Mouse (Mus musculus) heart, embryonic 15.5 days (tissue): Measurements from ENCODE around the gene Apol6. TPM values are rescaled to one million over a fixed set of nuclear protein-coding genes. Genes with fewer than 3 reads are reported as not detected.

ENCODE experiments used
- ATAC-seq: fragments of 200-750 bp; cut with Nextera tagmentation; replicated peaks from 2 replicates; pipeline ENCODE4 v1.8.0; 2017; ENCODE audit warnings: low read depth, moderate TSS enrichment; ENCODE audit not compliant: insufficient number of reproducible peaks, insufficient read depth, low FRiP score
- H3K27ac ChIP-seq: fragments of 300-500 bp; sonication (generic); 2 replicates; pipeline ENCODE4 v1.5.1; 2015; ENCODE audit warnings: mild to moderate bottlenecking, inconsistent platforms
- H3K27me3 ChIP-seq: fragments of 300-500 bp; sonication (generic); 2 replicates; pipeline ENCODE4 v1.6.1; 2015; ENCODE audit warnings: inconsistent platforms
- H3K36me3 ChIP-seq: fragments of 300-500 bp; sonication (generic); 2 replicates; pipeline ENCODE4 v1.6.1; 2015; ENCODE audit warnings: mild to moderate bottlenecking, inconsistent platforms
- H3K4me1 ChIP-seq: fragments of 300-500 bp; sonication (generic); replicated peaks from 2 replicates; pipeline ENCODE4 v1.6.1; 2015; ENCODE audit warnings: inconsistent platforms
- H3K4me2 ChIP-seq: fragments of 300-500 bp; sonication (generic); 2 replicates; pipeline ENCODE4 v1.6.1; 2015; ENCODE audit warnings: inconsistent platforms, mild to moderate bottlenecking, moderate library complexity
- H3K4me3 ChIP-seq: fragments of 300-500 bp; sonication (generic); 2 replicates; pipeline ENCODE4 v1.5.1; 2015; ENCODE audit warnings: mild to moderate bottlenecking, inconsistent platforms
- H3K9ac ChIP-seq: fragments of 300-500 bp; sonication (generic); 2 replicates; pipeline ENCODE4 v1.6.1; 2015; ENCODE audit warnings: mild to moderate bottlenecking, inconsistent platforms
- H3K9me3 ChIP-seq: fragments of 300-500 bp; sonication (generic); replicated peaks from 2 replicates; pipeline ENCODE4 v1.6.1; 2016; ENCODE audit warnings: inconsistent platforms
- WGBS: fragments of 180-500 bp; shearing (Covaris S2); methylation state at CpG from one replicate; pipeline ENCODE4 v1.1.7; 2015; ENCODE audit warnings: mixed read lengths; 5-methylcytosine and 5-hydroxymethylcytosine counted together
- polyA plus RNA-seq: library from polyadenylated mRNA; unstranded; fragments of >200 nt; fragmentation: Nextera tagmentation; extraction: Ambion mirVana; gene quantifications from 2 replicates; pipeline ENCODE4 v1.2.1, GENCODE M21; 2015

Gene Apol6
- 0.19 and 0.26 TPM in 2 replicates for polyA plus RNA-seq

DNA sequence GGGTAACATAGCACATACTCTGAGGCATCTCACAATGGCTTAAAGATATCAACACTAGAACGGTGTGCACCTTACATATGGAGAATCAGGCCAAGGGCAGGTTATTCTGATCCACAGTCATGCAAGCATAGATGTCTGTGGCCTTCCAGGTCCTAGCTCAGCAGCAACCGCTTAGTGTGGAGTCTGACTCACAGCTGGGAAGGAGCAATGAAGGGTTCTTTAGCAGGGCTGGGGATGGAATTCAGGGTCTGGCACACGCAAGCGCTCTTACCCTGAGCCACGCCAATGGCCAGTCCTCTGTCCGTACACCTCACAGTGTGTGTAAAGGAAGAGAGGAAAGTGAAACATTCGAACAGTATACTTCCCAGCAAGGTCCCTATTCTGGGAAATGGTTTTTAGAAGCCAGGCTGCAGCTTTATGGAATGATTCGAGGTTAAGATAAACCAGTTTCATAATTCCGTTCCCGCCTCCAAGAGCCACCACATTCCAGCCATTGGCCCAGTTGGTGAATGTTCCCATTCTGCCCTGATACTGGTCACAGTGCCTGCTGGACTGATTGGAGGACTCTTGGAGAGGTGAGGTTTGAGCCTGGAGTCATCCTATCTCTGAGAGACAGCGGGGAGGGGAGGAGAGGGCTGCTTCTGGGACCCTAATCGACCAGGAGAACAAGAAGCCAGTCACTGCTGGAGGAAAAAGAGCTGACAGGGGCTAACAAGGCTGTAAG lies at the start of gene Apol6:
Gene Apol6, plus strand, starts transcription at position 133 of the 724 bp plus-strand sequence.
- H3K27ac ChIP-seq, result no peak within 1 kb of the TSS
- peaks cover 32% of the 10 kb centered on the region for H3K4me1 ChIP-seq
- no peak within 1 kb of the TSS for H3K9ac ChIP-seq
- H3K4me2 ChIP-seq, result no peak within 1 kb of the TSS
- no peak within 1 kb of the TSS for H3K4me3 ChIP-seq
- WGBS, result 71% methylated on average over 12 of the region's 12 CpGs
- no peak for ATAC-seq
- H3K36me3 ChIP-seq, result no peaks in the 10 kb centered on the region
- H3K9me3 ChIP-seq, result no peaks in the 10 kb centered on the region
- H3K27me3 ChIP-seq, result no peaks in the 10 kb centered on the region

DNA sequence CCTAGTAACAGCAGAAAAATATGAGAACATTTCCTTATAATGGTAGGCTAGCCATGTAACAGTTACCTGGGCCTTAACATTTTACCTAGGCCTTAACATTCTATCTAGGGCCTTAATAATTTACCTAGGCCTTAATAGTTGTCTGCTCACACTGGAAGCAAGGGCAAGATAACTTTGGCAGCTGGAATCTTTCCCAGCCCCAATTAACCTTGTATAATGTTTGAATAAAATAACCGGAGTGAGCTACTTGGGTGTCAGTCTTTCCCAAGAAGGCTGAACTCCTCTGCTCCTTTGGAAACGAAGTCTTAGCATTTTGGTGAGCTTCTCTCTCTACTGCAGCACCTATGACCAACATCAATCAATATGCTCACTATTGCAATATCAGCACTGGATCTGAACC lies 46.5 kb upstream of the Apol6 start:
- no peak overlapping the region; the same call in 1 of the 2 replicates for H3K9ac ChIP-seq
- H3K4me3 ChIP-seq, result no peak overlapping the region
- WGBS, result 68% methylated on average over 2 of the region's 2 CpGs
- H3K36me3 ChIP-seq, result no peaks in the 10 kb centered on the region
- no peak for ATAC-seq
- peak overlapping the region; percentile 87 for H3K27ac ChIP-seq
- no peaks in the 10 kb centered on the region for H3K27me3 ChIP-seq
- no peaks in the 10 kb centered on the region for H3K9me3 ChIP-seq
- H3K4me2 ChIP-seq, result no peak overlapping the region
- peaks cover 24% of the 10 kb centered on the region for H3K4me1 ChIP-seq

DNA sequence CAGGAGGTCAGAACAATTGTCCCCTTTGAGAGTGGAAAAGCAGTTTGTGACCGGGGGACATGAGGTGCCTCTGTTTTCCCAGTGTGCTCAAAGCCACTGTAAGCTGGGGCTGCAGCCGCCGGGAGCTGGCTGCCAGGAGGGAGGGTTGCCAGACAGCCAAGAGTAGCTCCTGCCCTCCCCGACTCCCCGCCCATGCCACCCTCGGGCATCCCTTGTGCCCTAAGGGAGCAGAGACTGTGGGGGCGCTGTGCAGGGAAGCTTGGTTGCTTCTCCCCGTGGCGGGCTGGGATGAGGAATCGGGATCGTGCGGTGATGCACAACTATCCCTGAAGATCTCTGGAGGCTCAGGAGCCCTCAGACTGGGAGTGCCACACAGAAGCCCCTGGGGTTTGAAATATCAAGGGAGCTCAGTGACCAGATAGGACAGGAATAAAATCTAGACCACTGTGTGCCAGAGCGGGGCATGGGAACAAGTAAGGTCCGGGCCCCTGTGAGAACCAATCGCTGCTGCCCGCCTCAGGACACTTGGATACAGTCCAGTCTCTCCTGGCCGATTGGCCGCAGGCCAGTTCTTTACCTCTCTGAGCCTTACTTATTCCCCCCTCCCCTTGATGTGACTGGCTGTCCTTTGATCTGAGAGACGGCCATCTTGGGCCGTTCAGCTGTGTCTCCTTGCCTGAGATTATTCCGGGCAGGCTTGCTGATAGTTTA lies 45.5 kb upstream of the Apol6 start:
- WGBS, result 37% methylated on average over 21 of the region's 21 CpGs
- Histone ChIP-seq H3K4me1 (peaks cover 24% of the 10 kb centered on the region), H3K4me3 (peak overlapping the region; percentile 14; the same call in 1 of the 2 replicates), H3K9ac (0 out of 2 replicates have a peak overlapping the region, but pooled peaks have one; percentile 21), H3K27me3 (no peaks in the 10 kb centered on the region), H3K36me3 (no peaks in the 10 kb centered on the region), H3K4me2 (peak overlapping the region; percentile 55), H3K9me3 (no peaks in the 10 kb centered on the region), H3K27ac (peak overlapping the region; percentile 87)
- ATAC-seq, result peak; percentile 82

DNA sequence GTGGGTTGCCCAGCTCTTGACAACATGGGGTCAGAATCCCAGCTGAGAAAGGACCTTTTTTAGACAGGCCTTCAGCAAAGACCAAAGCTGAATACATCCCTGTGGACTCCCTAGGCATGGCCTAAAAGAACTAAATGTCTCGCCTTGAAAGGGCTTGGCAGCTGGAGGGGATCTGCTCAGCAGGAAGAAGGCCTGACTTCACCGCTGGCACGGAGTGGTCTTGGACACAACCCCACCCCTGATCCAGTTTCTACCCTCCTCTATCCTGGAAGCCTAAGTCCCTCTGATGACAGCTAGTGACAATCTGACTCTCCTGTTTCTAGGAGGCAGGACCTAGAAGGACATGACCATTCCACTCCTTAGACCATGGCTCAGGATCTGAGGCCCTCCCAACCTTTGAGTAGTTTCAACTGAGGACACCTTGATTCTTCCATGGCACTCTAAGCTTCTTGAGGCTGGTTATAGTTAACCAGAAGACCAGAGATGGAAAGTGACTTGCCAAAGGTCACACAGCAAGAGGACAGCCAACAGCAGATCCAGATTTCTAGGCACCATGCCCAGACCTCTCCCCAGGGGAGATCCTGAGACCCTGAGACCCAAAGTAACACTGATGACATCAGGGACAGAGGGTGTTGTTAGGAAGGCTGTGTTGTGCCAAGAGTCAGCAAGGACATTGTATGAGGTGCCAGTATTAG lies 41.2 kb upstream of the Apol6 start:
- H3K27ac ChIP-seq, result 0 out of 2 replicates have a peak overlapping the region, but pooled peaks have one; percentile 10

DNA sequence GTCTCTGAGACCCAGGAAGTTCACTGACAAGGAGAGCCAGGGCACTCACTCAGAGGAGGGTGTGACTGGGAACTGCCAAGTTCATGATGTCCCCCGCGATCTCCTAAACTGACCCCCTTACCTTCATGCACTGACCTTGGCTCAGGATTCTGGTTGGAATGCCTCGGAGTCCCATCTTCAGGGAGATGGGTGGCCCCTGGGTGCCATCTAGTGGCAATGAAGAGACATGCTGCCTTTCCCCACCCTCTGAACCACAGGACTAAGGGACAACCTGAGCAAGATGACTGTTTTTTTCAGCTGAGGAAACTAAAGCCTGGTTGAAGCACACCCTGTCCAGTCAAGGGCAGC lies 40.7 kb upstream of the Apol6 start:
- Histone ChIP-seq H3K4me1 (peaks cover 8% of the 10 kb centered on the region), H3K9ac (no peak overlapping the region), H3K27me3 (no peaks in the 10 kb centered on the region), H3K4me3 (no peak overlapping the region), H3K36me3 (no peaks in the 10 kb centered on the region), H3K4me2 (no peak overlapping the region), H3K9me3 (no peaks in the 10 kb centered on the region), H3K27ac (0 out of 2 replicates have a peak overlapping the region, but pooled peaks have one; percentile 10)
- ATAC-seq, result peak; percentile 27; the same call in 1 of the 2 replicates
- WGBS, result 6% methylated on average over 3 of the region's 3 CpGs

More for the DNA sequence above, 41.2 kb upstream of the Apol6 start:
- WGBS, result 87% methylated on average over 3 of the region's 3 CpGs
- H3K4me2 ChIP-seq, result no peak overlapping the region
- no peaks in the 10 kb centered on the region for H3K27me3 ChIP-seq
- 0 out of 2 replicates have a peak, but pooled peaks have one; percentile 2 for ATAC-seq
- H3K4me1 ChIP-seq, result peaks cover 13% of the 10 kb centered on the region
- H3K4me3 ChIP-seq, result no peak overlapping the region
- H3K36me3 ChIP-seq, result no peaks in the 10 kb centered on the region
- no peaks in the 10 kb centered on the region for H3K9me3 ChIP-seq
- no peak overlapping the region for H3K9ac ChIP-seq

DNA sequence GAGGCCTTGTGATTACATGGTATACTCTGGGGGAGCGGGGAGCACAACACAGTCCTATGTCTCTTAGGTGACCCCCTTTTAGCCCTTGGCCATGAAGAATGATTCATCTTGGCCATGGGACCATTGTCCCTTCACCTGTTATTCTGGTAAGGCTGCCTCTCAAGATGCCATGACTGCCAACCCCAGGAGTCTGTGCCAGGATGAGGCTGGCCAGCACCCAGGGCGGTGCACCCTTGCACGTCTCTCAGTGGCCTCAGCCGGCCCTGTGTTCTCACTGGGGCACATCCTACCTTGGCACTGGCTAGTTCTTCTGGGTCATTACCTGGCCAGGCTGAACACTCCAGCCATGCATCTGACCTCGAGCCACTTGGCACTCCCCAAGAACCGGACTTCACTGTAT lies 35.7 kb upstream of the Apol6 start:
- Histone ChIP-seq H3K36me3 (no peaks in the 10 kb centered on the region; the same call in 1 of the 2 replicates), H3K4me2 (no peak overlapping the region), H3K4me1 (peaks cover 26% of the 10 kb centered on the region), H3K9ac (no peak overlapping the region), H3K9me3 (no peaks in the 10 kb centered on the region), H3K4me3 (no peak overlapping the region), H3K27ac (no peak overlapping the region), H3K27me3 (no peaks in the 10 kb centered on the region)
- no peak for ATAC-seq
- 92% methylated on average over 6 of the region's 6 CpGs for WGBS

DNA sequence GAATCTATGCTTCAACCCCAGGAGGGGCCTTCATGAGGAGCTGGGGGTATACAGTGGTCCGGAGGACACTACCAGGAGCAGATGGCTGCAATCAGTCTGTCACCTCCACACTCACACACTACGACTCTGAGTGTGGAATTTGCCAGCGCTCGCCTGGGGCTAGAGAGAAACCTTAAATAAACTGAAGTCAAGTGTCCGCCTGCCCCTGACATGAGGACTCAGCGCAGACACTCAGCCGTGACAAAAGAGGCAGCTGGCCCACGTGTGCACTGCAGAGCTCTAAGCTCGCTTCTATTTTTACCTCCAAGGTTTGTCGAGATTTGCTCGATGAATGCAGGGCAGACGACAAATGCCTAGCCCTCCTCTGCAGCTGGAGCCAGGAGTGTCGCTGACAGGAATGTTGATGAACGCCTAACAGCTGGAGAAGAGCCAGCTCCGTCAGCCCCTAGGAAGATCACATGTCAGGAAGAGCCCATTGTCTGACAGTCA lies 30.7 kb upstream of the Apol6 start:
- H3K9me3 ChIP-seq, result no peaks in the 10 kb centered on the region
- WGBS, result 5% methylated on average over 15 of the region's 15 CpGs
- H3K4me2 ChIP-seq, result peak overlapping the region; percentile 55
- H3K36me3 ChIP-seq, result no peaks in the 10 kb centered on the region; the same call in 1 of the 2 replicates
- H3K4me1 ChIP-seq, result peaks cover 75% of the 10 kb centered on the region
- H3K27ac ChIP-seq, result peak overlapping the region; percentile 98
- H3K27me3 ChIP-seq, result no peaks in the 10 kb centered on the region
- H3K4me3 ChIP-seq, result peak overlapping the region; percentile 36
- peak overlapping the region; percentile 46 for H3K9ac ChIP-seq
- peak; percentile 86 for ATAC-seq

DNA sequence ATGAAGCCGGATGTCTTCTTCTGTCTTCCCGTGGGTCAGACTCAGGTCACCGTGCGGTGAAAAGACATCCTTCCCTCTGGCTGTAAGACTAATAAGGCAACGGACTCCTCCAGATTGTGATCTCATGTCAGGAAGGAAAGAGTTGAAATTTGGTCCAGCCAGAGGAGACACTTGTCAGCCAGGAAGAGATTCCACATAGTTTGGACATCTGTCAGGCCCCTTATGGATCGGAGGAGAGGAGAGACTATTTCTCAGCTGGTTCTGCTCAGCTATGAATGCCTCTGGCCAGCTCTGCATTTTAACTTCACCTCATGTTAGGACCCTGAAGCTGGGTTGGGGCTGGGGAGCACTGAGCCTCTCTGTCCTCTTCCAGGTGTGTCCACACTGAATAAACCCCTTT lies 30.1 kb upstream of the Apol6 start:
- Histone ChIP-seq H3K27me3 (no peaks in the 10 kb centered on the region), H3K4me3 (no peak overlapping the region), H3K27ac (peak overlapping the region; percentile 98), H3K36me3 (no peaks in the 10 kb centered on the region; the same call in 1 of the 2 replicates), H3K9ac (peak overlapping the region; percentile 35), H3K9me3 (no peaks in the 10 kb centered on the region), H3K4me2 (peak overlapping the region; percentile 55), H3K4me1 (peaks cover 78% of the 10 kb centered on the region)
- 10% methylated on average over 6 of the region's 6 CpGs for WGBS
- ATAC-seq, result no peak

DNA sequence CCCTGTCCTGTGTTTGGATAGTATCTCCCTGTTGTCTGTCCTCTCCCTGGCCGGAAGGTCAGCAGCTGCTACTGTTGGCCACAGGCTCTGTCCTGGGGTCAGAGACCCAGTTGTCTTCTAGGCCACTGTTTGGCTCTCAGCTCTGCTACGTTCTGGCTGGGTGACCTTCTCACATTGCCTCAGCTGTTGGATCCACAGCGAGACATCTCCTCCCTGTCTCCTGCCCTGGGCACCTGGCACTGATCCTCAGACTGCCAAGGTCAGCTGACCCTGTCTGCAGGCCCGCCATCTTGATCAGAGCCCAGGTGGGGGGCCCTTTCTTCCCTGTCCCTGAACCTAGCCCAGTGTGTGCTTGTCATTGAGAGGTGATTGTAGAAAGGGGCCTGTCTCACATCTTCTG lies 29.5 kb upstream of the Apol6 start:
- Histone ChIP-seq H3K9me3 (no peaks in the 10 kb centered on the region), H3K9ac (peak overlapping the region; percentile 35), H3K4me1 (peaks cover 82% of the 10 kb centered on the region), H3K27me3 (no peaks in the 10 kb centered on the region), H3K4me2 (peak overlapping the region; percentile 55; the same call in 1 of the 2 replicates), H3K4me3 (no peak overlapping the region), H3K27ac (peak overlapping the region; percentile 98), H3K36me3 (no peaks in the 10 kb centered on the region; the same call in 1 of the 2 replicates)
- no peak for ATAC-seq
- 45% methylated on average over 4 of the region's 4 CpGs for WGBS

DNA sequence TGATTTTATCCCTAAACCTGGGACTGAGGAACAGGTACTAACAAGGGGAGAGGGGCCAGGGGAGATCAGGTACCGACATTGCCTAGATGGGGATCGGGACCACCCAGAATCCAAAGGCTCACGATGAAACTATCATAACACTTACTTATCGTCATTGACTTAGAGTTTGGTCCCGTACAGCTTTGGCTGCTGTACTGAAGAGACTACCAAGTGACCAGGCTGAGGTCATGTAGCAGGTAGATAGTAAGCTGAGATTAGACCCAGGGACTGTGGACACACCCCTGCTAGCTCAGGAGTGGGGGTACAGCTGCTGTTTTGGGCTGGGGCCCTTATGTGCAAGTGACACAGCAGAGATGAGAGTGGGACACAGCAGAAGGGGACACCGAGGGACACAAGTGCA lies 28.0 kb upstream of the Apol6 start:
- Histone ChIP-seq H3K4me3 (no peak overlapping the region), H3K9me3 (no peaks in the 10 kb centered on the region), H3K4me2 (no peak overlapping the region), H3K9ac (no peak overlapping the region), H3K27ac (peak overlapping the region; percentile 98; the same call in 1 of the 2 replicates), H3K36me3 (no peaks in the 10 kb centered on the region), H3K27me3 (no peaks in the 10 kb centered on the region), H3K4me1 (peaks cover 93% of the 10 kb centered on the region)
- WGBS, result 91% methylated on average over 6 of the region's 6 CpGs
- ATAC-seq, result no peak

DNA sequence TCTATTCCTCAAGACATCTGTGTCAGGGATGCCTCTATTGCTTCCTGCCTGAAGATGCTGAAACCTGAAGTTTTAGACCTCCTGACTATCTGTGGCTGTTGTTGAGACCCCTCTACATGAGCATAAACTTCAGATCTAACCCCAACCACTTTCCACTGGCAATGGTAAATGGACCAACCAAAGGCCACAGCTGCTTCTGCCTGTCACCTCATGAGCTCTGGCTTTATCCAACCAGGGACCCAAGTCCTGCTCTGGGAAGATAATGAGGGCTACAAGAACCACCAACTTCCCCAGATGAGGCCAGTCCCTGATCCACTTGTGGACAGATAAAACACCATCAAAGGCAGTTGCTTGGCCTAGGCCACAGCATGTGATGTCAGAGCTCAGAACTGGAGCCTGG lies 26.6 kb upstream of the Apol6 start:
- Histone ChIP-seq H3K4me1 (peaks cover 95% of the 10 kb centered on the region), H3K4me3 (no peak overlapping the region), H3K9ac (no peak overlapping the region), H3K4me2 (no peak overlapping the region), H3K36me3 (no peaks in the 10 kb centered on the region), H3K27me3 (no peaks in the 10 kb centered on the region), H3K27ac (peak overlapping the region; percentile 89), H3K9me3 (no peaks in the 10 kb centered on the region)
- ATAC-seq, result no peak
